Mouse (Mus musculus): ENCODE results near the gene Cpm. TPM values are rescaled to one million over a fixed set of nuclear protein-coding genes. Genes with fewer than 3 reads are reported as not detected.

The Cpm gene
- polyA plus RNA-seq, 1 experiment from 2014 or later, result 55.7 TPM

GRCm38 (mm10) chr10:117633564-117634208 is 4.4 kb downstream of the Cpm start:
- Histone ChIP-seq H3K4me3 (ENCODE audit: low read depth, low read length) (no peak overlapping the region), H3K4me1 (replicated peaks; ENCODE audit: control insufficient read depth, insufficient read depth, low read length) (0 out of 2 replicates have a peak, but pooled peaks cover 4% of the 10 kb centered on the region), H3K4me2 (no peak overlapping the region), H3K27me3 (replicated peaks; ENCODE audit: control insufficient read depth, insufficient read depth, low read length) (peaks cover 33% of the 10 kb centered on the region), H3K27ac (ENCODE audit: low read depth, low read length) (no peak overlapping the region), H3K36me3 (ENCODE audit: control insufficient read depth, insufficient read depth, low read length) (no peaks in the 10 kb centered on the region), H3K9me3 (ENCODE audit: control insufficient read depth, low read length) (no peaks in the 10 kb centered on the region), H3K9ac (ENCODE audit: low read depth, low read length) (no peak overlapping the region)
- 81% methylated on average over 5 of the region's 5 CpGs for WGBS
- ATAC-seq (replicated peaks; ENCODE audit: low FRiP score), result no peak
- DNase-seq (ENCODE audit: low spot score), result no peak

GRCm38 (mm10) chr10:117634323-117635030 is 5.2 kb downstream of the Cpm start:
- ATAC-seq (replicated peaks; ENCODE audit: low FRiP score), result no peak
- no peak overlapping the region for H3K4me3 ChIP-seq (ENCODE audit: low read depth, low read length)
- no peak overlapping the region for H3K4me2 ChIP-seq
- H3K27ac ChIP-seq (ENCODE audit: low read depth, low read length), result no peak overlapping the region
- no peaks in the 10 kb centered on the region for H3K36me3 ChIP-seq (ENCODE audit: control insufficient read depth, insufficient read depth, low read length)
- WGBS, result 83% methylated on average over 10 of the region's 10 CpGs
- H3K4me1 ChIP-seq (replicated peaks; ENCODE audit: control insufficient read depth, insufficient read depth, low read length), result peaks cover 2% of the 10 kb centered on the region; the same call in 1 of the 2 replicates
- no peak for DNase-seq (ENCODE audit: low spot score)
- no peaks in the 10 kb centered on the region for H3K9me3 ChIP-seq (ENCODE audit: control insufficient read depth, low read length)
- H3K9ac ChIP-seq (ENCODE audit: low read depth, low read length), result no peak overlapping the region
- peaks cover 25% of the 10 kb centered on the region for H3K27me3 ChIP-seq (replicated peaks; ENCODE audit: control insufficient read depth, insufficient read depth, low read length)

GRCm38 (mm10) chr10:117635078-117635771 is 5.9 kb downstream of the Cpm start:
- Histone ChIP-seq H3K36me3 (ENCODE audit: control insufficient read depth, insufficient read depth, low read length) (no peaks in the 10 kb centered on the region), H3K9me3 (ENCODE audit: control insufficient read depth, low read length) (no peaks in the 10 kb centered on the region), H3K27ac (ENCODE audit: low read depth, low read length) (no peak overlapping the region), H3K27me3 (replicated peaks; ENCODE audit: control insufficient read depth, insufficient read depth, low read length) (peaks cover 18% of the 10 kb centered on the region), H3K4me3 (ENCODE audit: low read depth, low read length) (no peak overlapping the region), H3K4me2 (no peak overlapping the region), H3K4me1 (replicated peaks; ENCODE audit: control insufficient read depth, insufficient read depth, low read length) (peaks cover 9% of the 10 kb centered on the region; the same call in 1 of the 2 replicates), H3K9ac (ENCODE audit: low read depth, low read length) (no peak overlapping the region)
- DNase-seq (ENCODE audit: low spot score), result no peak
- ATAC-seq (replicated peaks; ENCODE audit: low FRiP score), result no peak
- WGBS, result 92% methylated on average over 8 of the region's 8 CpGs

GRCm38 (mm10) chr10:117635823-117636589 is 6.7 kb downstream of the Cpm start:
- Histone ChIP-seq H3K4me1 (replicated peaks; ENCODE audit: control insufficient read depth, insufficient read depth, low read length) (peaks cover 11% of the 10 kb centered on the region; the same call in 1 of the 2 replicates), H3K9me3 (ENCODE audit: control insufficient read depth, low read length) (no peaks in the 10 kb centered on the region), H3K4me2 (no peak overlapping the region), H3K4me3 (ENCODE audit: low read depth, low read length) (no peak overlapping the region), H3K9ac (ENCODE audit: low read depth, low read length) (no peak overlapping the region), H3K27me3 (replicated peaks; ENCODE audit: control insufficient read depth, insufficient read depth, low read length) (peaks cover 10% of the 10 kb centered on the region), H3K27ac (ENCODE audit: low read depth, low read length) (no peak overlapping the region), H3K36me3 (ENCODE audit: control insufficient read depth, insufficient read depth, low read length) (no peaks in the 10 kb centered on the region)
- 79% methylated on average over 3 of the region's 3 CpGs for WGBS
- ATAC-seq (replicated peaks; ENCODE audit: low FRiP score) (no peak), DNase-seq (ENCODE audit: low spot score) (no peak)

GRCm38 (mm10) chr10:117637062-117637744 is 7.9 kb downstream of the Cpm start:
- WGBS, result 68% methylated on average over 9 of the region's 9 CpGs
- DNase-seq (ENCODE audit: low spot score) (no peak), ATAC-seq (replicated peaks; ENCODE audit: low FRiP score) (no peak)
- Histone ChIP-seq H3K36me3 (ENCODE audit: control insufficient read depth, insufficient read depth, low read length) (no peaks in the 10 kb centered on the region), H3K27me3 (replicated peaks; ENCODE audit: control insufficient read depth, insufficient read depth, low read length) (no peaks in the 10 kb centered on the region), H3K9ac (ENCODE audit: low read depth, low read length) (no peak overlapping the region), H3K4me3 (ENCODE audit: low read depth, low read length) (no peak overlapping the region), H3K27ac (ENCODE audit: low read depth, low read length) (no peak overlapping the region), H3K4me1 (replicated peaks; ENCODE audit: control insufficient read depth, insufficient read depth, low read length) (peaks cover 11% of the 10 kb centered on the region; the same call in 1 of the 2 replicates), H3K9me3 (ENCODE audit: control insufficient read depth, low read length) (no peaks in the 10 kb centered on the region), H3K4me2 (no peak overlapping the region)

- 71% methylated on average over 9 of the region's 9 CpGs for WGBS
- Histone ChIP-seq H3K9me3 (ENCODE audit: control insufficient read depth, low read length) (no peaks in the 10 kb centered on the region), H3K36me3 (ENCODE audit: control insufficient read depth, insufficient read depth, low read length) (no peaks in the 10 kb centered on the region), H3K4me2 (no peak overlapping the region), H3K27ac (ENCODE audit: low read depth, low read length) (no peak overlapping the region), H3K4me1 (replicated peaks; ENCODE audit: control insufficient read depth, insufficient read depth, low read length) (peaks cover 11% of the 10 kb centered on the region; the same call in 1 of the 2 replicates), H3K9ac (ENCODE audit: low read depth, low read length) (no peak overlapping the region), H3K27me3 (replicated peaks; ENCODE audit: control insufficient read depth, insufficient read depth, low read length) (no peaks in the 10 kb centered on the region), H3K4me3 (ENCODE audit: low read depth, low read length) (no peak overlapping the region)
- ATAC-seq (replicated peaks; ENCODE audit: low FRiP score) (no peak), DNase-seq (ENCODE audit: low spot score) (no peak)
Observed at GRCm38 (mm10) chr10:117637745-117638577, 8.7 kb downstream of the Cpm start.

- Histone ChIP-seq H3K27me3 (replicated peaks; ENCODE audit: control insufficient read depth, insufficient read depth, low read length) (no peaks in the 10 kb centered on the region), H3K4me2 (no peak overlapping the region), H3K9ac (ENCODE audit: low read depth, low read length) (no peak overlapping the region), H3K4me1 (replicated peaks; ENCODE audit: control insufficient read depth, insufficient read depth, low read length) (peaks cover 11% of the 10 kb centered on the region; the same call in 1 of the 2 replicates), H3K9me3 (ENCODE audit: control insufficient read depth, low read length) (no peaks in the 10 kb centered on the region), H3K27ac (ENCODE audit: low read depth, low read length) (no peak overlapping the region), H3K36me3 (ENCODE audit: control insufficient read depth, insufficient read depth, low read length) (no peaks in the 10 kb centered on the region), H3K4me3 (ENCODE audit: low read depth, low read length) (no peak overlapping the region)
- no peak for DNase-seq (ENCODE audit: low spot score)
- WGBS, result 86% methylated on average over 7 of the region's 7 CpGs
- ATAC-seq (replicated peaks; ENCODE audit: low FRiP score), result no peak
Observed at GRCm38 (mm10) chr10:117638578-117639220, 9.4 kb downstream of the Cpm start.
